Mouse (Mus musculus) cerebellum, adult 18-20 months (tissue): ENCODE measurements at regions not wholly inside any gene's neighbourhood (a gene's known extent, or its start where the extent isn't known, plus 50 kb on each side); places are given as distances from the start of the nearest gene placed in this dataset.
"Not testable (repeated sequence)": the region's sequence is repeated elsewhere in the genome, so short reads cannot be mapped to it uniquely, and the experiment has no call there.

Experiments
- DNase-seq, 2 experiments: peaks; one replicate each; pipeline ENCODE4 v3.0.0; 2021

DNA sequence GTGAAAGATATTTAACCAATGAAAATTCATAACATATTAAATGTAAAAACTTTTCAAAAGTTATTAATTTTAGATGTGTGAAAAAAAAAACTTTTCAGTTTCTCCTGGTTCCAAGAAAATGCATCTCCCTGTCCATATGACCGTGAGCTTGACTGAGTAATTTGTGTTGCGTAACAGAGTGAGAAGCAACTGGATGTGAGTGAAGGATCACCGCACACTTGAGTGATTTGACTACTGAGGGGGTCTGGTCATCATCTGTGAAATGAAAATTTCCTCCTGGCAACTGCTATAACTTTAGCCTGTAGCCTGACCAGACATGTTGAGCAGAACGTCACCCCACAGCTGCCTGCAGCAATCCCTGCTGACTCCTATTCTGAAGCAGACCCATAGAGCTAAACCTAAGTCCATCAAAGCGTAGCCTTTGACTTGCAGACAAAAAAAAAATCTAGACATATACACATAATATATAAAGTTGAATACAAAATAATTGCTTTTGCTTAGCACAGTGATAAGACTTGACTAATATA is 461.2 kb downstream of the Brinp3 start:
- no peak for DNase-seq

DNA sequence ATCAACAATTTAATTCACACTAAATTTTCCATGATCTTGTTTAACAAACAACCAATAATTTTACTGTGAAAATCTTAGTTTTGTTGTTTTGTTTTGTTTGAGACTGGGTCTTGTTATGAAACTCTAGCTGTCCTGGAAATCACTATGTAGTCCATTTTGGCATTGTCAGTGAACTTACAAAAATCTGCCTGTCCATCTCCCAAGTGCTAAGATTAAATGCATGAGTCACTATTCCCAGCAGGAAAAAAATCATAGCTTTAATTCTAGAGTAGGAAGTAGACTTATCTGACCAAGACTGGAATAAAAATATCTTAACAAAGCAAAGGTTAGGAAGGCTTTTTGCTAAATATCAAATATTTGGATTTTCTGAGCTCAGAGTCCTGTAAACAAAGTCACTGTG is 461.8 kb downstream of the Brinp3 start:
- DNase-seq = no peak

DNA sequence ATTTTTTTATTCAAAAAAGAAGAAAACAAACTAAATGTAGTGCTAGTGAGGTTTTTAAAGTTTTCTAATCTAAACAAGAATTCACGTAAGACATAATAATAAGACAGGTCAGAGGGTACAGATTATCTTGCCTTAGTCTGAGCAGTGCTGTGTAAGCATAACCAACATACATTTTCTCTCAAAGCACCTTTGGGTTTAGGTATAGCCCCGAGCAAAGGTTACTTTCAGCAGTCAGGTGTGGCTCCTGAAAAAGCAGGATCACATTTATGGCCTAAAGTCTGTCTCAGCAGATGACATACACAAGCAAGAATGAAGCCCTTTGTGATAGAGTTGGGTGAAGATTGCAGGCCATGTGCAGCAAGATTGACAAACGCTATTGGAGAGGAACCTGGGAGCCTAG is 465.9 kb downstream of the Brinp3 start:
- no peak for DNase-seq

DNA sequence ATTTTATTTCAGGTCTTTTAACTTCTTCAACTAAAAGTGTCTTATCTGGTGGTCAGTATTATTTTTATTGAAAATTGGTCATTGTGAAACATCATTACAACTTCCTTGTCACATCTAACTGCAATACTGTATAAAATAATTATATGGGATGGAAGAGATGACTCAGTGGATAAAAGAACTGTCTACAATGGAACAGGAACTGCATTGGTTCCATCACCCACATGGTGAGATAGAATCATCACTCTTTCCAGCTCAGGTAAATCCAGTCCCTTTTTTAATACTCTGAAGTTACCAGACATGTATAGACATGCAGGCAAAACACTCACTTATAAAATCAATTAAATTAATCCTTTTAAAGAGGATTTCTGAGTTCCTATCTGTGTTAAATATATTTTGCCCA is 473.0 kb downstream of the Brinp3 start:
- DNase-seq = no peak

DNA sequence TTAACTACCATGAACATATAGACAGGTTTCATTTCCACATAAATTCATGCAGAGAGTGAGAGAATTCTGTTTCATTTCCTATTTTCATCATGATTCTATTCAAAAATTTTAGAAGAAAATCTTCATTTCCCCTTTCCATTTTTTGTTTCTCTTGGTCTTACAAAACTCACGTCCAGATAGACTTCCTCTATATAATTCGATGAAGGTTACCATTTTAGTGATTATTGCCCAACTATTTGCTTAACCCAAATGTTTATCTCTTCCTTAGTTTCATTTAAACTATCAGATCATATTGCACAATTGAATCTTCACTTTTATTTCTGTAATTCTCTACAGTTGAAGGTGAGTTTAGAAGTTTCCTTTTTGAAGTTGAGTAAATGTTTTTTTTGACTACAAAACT is 473.4 kb downstream of the Brinp3 start:
- DNase-seq = no peak

DNA sequence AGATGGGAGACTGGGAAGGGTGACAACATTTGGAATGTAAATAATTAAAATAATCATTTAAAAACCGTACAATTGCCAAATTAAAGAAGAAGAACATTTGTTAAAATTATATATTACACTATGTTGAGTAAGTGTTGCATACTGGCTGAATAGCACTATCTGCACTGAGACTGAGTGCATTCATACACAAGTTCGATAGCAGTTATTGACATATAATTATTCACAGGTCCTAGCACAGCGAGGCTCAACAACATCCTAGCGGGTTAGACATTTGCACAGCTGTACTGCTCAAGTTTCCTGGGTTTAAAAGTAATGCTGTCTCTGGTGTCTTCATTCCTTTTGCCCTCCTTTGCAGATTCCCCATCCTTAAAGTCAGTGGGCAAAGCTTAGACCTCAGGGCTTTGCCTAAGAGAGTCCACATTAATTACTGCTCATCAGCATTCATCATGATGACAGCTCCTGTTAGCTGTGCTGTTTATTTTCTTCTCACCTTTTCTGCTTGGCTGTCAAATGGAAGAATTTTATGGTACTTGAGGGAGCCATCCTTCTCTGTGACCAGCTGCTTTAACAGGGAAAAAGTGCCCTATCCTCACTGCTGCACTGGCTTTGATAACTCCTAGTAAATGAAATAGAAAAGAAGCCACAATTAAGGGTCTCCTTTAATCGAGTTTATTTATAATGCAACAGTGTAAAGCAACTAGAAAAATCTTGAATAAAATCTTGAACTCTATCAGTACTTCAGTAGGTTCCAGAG is 489.1 kb downstream of the Brinp3 start:
- no peak for DNase-seq

DNA sequence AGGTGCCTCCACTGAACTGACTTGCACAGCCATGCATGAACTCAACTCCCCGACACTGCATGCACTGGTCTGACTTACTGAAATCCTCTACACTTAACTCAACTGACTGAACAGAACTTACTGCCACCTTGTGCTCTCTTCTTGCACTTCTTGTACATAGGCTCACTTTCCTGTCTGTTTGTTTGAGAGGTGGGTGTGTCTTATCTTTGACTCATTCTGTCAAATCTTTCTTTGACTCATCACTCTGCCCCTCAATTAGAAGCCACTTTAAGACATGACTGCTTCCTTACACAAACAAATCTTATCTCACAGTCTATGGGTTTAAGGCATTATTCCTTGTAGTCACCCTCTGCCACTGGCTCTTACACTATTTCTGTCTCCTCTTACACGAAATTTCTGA is 505.5 kb downstream of the Brinp3 start:
- DNase-seq = no peak

DNA sequence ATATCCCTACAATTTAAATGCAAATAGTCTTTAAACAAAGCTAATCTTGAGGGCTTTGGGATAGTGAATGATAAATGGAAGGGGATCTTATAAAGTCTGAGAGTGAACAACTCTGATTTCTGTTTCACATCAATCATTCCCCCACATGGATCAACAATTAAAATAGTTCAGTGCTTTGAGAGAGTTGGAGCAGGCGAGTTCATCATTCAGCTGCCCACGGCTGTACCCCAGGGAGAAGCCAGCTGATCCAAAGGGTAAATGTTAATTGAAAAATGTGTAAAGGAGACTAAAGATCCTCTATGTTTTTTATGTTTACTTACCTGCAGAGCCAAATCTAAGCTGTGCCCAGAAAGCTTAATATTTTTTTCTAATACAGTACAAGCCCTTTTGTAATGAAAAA is 553.2 kb downstream of the Brinp3 start:
- DNase-seq = no peak

DNA sequence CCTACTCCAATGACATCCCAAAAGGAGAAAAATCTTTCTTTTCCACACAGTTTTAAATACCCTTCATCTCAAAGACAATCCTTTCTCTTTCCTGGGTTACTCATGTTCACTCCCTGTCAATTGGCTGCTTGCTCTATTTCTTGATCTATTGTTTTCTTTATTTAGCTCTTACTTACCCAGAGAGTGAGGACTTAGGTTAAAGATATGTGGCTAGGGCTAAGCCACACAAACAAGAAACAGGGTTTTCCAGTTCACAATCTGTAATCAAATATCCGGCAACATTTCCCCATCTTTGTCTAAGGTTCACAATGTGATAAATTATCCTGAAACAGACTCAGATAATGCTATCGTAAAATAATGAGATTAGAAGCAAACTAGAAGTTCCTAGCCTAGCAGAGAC is 563.9 kb downstream of the Brinp3 start:
- no peak for DNase-seq

DNA sequence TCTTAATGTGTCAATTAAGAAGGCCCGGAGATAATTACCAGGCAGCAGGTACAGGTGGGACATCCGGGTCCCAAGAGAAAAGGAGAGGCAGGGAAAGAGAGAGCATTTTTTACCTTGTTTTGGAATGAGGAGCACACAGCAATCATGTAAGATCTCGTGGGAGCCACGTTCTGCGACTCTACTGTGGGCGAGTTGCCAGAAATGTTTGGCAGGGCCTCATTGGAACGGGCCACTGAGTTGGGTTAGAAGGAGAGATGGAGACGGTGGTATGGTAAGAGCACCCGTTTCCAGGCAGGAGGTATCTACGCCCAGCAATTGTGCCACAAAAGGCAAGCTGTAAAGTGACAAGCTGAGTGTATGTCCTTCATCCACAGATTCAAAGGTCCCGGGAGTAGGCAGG is 579.6 kb downstream of the Brinp3 start:
- DNase-seq = no peak

DNA sequence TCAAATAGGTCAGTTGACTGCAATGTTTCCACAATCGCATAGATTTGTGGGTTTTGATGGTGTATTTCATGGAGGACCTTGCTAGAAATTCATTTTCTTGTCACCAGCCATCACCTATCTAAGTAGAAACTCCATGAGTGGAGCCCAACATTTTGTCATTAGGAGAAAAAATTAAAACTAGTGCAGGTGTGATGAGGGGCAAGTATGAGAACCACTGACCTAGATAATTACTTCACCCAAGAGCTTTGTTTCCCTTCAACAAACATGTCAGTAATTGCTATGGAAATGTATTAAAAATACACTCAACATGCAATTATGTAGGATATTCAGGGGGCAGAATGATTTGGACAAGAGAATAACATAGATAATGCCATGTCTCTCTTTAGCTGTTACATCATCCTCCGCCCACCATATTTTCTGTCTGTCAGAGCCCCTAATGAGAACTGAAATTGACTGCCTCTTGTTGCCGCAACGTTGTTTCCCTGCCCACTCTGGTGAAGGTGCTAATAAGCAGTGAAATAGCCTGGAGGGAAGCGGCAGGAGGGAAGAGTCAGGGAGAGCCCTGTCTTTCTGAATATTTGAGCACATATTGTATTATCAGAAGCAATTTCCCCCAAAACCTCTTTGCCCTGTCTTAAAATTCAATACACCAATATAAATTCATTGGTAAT is 589.7 kb downstream of the Brinp3 start:
- no peak for DNase-seq

DNA sequence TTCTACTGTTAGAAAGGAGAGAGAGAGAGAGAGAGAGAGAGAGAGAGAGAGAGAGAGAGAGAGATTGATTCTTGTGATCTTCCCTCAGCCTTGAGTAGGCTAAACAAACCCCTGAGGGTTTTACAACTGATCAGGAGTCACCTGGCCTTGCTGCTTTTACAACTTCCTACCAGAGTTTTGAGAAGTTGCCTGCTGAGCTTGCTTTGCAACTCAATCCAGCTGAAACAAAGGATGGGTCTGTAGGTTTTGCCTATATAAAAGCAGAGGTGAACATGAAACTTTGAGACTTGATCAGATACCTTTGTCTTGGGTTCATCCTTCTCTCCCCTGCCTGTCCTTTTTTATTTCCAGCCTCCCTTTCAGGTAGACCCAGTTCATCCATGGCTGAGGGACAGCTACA is 631.0 kb downstream of the Brinp3 start:
- no peak for DNase-seq

DNA sequence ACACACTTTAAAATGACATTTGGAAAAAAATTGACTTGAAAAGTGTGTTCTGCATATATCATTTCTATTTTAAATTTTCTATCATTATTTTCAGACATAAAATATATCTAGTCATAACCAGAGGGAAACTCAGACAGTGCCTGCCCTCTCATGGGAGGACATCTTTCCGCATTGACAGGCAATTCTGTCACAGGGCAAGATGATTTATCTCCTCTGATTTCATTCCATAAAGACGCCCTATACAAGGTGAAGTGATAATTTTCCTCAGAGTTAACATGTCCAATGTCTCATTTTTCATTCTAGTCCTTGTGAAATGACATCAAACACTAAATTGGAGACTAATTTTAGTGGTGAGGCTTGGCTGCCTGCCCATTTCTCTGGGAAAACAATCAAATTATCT is 643.6 kb downstream of the Brinp3 start:
- DNase-seq = no peak

DNA sequence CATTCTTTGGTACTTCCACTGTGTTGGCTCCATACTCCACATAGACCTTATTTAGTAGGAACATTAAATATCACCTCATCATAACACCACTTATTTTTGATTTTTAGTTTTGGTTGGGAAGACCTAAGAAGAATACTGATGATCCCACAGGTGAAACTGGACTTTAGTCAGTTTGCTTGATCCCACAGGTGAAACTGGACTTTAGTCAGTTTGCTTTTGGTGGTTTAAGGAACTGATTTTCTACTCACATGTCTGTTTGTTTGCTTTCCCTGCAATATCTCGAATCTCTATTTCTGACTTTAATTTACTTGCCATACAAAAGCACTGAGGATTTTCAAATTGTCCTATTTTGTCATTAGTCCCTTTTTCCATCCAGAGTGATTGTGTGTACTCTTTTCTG is 680.8 kb downstream of the Brinp3 start:
- no peak for DNase-seq

DNA sequence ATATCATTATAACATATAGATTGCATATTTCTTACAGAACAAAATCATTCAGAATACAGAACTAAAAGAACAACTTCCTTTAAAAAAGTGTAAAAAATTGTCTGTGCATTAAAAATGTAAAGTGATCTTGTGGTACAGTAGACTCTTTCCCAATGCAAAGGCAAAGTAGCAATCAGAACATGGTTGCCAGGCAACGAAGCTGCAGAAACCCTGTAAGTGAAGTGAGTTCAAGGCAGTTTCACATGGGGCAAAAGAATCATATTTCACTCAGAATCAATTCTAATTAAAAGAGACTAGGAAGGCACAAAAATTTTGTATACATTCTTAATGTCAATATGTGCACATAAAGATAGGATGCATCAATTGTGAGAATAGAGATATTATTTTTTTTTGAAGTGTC is 692.2 kb downstream of the Brinp3 start:
- DNase-seq = no peak

DNA sequence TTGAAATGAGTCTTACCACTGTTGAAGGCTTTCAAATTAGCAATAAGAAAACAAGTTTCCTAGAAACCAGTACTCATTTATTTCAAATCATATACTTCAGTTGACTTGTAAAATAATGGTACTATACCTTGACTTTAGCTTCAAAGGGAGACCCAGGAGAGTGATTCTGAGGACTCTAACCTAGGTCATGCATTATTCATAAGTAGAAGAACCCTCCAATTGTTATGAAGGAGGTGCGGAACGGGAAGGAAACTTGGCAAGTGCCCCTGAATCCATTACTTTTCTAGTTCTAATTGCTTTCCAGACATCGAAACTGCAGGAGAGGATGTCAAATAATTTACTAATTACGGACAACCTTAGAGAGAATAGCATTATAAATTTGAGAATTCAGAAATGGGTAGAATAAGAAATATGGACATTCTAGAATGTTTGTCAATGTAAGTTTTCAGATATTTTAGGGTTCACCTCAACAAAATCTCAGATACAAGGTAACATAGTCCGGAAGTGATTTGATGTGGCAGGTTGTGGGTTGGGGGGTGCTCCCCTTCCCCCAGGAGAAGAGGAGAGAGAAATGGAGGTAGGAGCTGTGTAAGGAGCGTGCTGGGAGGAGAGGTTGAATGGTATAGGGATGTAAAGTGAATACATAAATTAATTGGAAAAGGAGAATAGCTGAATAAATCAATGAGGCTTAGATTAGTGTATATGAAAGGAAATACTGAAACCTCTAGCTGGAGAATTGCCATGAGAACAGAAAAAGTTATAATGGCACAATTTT is 692.9 kb downstream of the Brinp3 start:
- no peak for DNase-seq

DNA sequence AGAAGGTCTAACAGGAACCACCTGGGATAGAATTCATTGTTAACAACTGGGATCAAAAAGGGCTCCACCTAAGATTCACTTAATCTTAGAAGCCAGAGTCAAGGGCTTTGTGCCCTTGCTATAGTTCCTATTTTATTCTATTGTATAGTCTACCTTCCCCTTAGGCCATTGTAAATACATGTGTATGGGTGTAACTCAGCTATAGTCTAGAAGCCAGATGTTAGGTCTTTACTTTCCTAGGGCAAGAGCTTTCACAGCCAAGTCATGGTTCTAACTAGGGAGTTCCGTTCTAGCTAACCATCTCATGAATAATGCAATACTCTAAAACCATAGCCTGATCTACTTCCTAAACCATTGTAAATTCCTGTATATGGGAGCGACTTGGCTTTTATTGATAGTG is 705.4 kb downstream of the Brinp3 start:
- not testable (repeated sequence) for DNase-seq

DNA sequence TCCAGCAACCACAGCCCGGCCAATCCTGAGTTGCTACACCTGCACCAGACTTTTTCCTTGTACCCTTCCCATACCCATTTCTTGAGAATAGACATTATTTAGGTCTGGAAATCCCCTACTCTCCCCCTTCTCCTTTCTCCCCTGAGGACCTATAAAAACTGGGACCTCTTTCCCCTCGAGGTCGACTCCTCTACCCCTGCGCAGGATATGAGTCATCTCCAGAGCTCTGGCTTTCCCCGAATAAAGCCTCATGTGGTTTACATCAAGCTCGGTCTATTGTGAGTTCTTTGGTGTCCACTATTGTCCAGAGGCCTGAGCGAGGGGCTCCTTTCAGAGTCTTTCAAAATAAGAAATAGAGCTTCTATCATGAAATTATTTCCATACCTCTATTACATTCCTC is 720.3 kb downstream of the Brinp3 start:
- not testable (repeated sequence) for DNase-seq

DNA sequence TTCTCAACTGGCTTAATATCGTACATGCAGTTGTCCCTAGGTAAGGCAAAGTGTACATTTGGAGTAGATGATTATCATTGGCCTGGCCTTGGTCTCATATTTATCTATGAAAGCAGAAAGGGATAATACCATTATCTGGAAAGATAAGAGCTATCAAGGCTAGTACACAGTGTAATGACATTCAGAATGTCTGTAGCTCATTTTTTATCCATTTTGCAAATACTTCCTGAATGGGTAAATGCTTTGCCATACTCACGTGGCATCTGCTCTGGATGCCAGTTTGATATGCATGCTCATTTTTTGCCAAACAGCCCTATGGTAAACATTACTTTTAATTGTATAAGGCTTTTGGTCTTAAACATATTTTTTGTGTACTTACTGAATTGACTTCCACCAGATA is 723.4 kb downstream of the Brinp3 start:
- DNase-seq = no peak

DNA sequence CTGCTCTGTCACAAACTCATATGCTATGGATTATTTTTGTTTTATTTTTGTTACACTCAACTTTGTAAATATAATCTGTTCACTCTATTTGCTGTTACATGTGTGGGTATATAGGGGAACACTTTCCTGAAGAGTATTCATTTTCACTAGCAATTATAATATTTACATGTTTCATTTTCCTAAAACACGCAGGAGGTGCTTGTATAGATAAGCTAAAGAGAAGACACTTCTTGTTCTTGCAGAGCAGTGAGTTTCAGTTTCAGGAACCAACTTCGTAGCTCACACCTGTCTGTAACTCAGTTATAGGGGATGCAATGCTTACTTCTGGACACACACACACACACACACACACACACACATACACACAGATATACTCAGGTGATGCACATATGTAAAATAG is 724.9 kb downstream of the Brinp3 start:
- DNase-seq = no peak

DNA sequence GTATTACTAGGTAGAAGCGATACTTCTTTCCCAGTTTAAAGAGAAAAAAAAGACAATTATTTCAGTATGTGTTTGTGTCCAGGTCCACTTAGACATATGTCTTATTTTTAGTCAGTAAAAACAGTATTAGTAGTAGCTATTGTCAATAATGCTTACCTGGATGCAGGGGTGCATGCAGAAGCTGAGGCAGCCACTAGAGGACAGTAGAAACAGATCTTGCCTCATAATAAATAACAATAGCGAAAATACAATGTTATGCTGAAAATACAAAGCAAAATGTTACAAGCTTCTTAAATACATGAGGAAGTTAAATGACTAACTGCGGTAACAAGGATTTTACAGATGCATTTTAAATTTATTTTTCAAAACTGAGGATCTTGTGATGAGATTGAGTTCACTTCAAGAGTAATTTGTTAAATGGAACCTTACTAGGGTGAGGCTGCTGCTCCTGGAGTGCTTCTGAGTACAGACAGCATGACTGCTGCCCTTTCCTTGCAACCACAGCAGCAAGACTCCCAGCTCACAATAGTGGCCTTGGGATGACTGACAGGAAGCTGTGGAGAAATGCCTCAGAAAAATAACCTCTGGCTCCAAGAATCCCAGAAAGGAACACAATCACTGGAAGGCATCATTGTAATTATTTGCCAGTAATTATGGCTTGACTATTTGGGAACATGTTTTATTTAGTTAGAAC is 728.8 kb downstream of the Brinp3 start:
- no peak for DNase-seq

DNA sequence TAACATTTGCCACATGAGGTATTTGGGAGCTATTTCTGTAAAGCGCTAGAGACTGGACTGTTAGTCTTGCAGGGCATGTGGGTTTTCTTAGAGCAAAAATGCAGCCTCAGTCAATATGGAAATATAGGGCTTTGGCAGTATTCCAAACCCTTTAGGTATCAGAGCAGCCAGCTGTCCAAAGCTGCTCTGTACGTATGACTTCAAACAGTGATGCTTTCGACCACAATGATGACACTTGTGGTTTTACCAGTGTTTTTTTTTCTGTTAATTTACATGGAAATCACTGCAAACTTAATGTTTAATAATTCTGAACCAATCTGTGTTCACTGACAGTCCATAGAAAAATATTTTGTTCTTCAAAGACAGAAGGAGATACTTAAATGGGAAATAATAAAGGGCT is 743.0 kb downstream of the Brinp3 start:
- DNase-seq = no peak

DNA sequence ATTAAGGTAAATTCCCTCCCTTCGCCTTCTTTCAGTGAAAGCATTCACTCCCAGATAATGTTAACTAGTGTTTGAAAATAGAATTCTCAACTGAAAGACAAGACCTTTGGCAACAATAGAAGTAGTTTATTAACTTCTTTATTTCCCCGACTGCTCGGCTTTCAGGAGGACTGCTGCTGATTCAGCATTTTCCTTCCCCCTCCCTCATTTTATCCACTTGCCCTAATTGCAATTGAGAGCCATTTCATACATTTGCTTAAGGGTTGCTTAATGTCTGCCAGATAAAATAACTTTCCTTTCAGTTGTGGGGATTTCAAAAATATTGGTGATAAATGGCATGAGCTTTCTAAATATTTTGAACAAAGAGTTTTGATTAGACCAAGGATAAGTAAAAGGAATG is 744.5 kb downstream of the Brinp3 start:
- DNase-seq = no peak
